Mouse (Mus musculus): Measurements from ENCODE around the gene Tapbpl. TPM values are rescaled to one million over a fixed set of nuclear protein-coding genes. Genes with fewer than 3 reads are reported as not detected.
A peak's percentile ranks its signal among the peaks of the same experiment; 100 is the strongest.

Tapbpl gene
- polyA plus RNA-seq, 1 experiment from 2014 or later, result 3.8 TPM

DNA sequence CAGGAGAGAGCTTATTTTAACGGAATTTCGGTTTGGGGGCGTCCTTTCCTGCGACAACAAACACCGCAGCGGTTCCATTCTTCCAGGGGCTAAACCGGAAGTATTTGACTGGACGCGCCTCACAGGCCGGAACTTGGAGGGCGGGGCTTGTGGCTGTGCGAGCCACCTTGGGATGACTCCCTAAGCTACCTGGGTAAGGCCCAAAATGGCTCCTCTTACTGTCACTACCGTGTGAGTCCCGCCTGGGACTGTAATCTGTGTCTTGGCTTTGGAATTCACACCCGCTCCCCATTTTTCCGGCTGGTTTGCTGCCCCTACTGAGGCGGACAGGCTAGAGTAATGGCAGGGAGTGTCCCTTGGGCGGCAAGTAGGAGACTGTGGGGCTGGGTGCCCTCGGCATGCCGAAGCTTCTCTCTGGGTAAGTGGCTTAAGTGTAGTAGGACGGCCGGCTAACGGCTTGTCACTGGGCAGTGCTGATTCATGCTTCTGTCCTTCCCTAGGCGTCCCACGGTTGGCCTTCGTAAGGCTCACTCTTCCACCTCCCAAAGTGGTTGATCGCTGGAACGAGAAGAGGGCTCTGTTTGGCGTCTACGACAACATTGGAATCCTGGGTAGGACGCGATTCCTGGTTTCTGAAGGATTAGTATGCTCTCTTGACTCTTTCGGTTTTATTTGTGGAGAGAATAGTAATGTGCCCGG, 39.5 kb downstream of the Tapbpl start:
- Histone ChIP-seq H3K9ac (peak overlapping the region; percentile 70), H3K27me3 (replicated peaks) (no peaks in the 10 kb centered on the region), H3K4me2 (replicated peaks) (peak overlapping the region; percentile 86), H3K36me3 (peaks cover 37% of the 10 kb centered on the region), H3K9me3 (no peaks in the 10 kb centered on the region), H3K4me1 (peaks cover 10% of the 10 kb centered on the region), H3K4me3 (peak overlapping the region; percentile 67), H3K27ac (peak overlapping the region; percentile 98)
- ATAC-seq (ENCODE audit: low FRiP score, low read depth), result peak; percentile 96
- under 1% methylated on average over 34 of the region's 34 CpGs for WGBS

DNA sequence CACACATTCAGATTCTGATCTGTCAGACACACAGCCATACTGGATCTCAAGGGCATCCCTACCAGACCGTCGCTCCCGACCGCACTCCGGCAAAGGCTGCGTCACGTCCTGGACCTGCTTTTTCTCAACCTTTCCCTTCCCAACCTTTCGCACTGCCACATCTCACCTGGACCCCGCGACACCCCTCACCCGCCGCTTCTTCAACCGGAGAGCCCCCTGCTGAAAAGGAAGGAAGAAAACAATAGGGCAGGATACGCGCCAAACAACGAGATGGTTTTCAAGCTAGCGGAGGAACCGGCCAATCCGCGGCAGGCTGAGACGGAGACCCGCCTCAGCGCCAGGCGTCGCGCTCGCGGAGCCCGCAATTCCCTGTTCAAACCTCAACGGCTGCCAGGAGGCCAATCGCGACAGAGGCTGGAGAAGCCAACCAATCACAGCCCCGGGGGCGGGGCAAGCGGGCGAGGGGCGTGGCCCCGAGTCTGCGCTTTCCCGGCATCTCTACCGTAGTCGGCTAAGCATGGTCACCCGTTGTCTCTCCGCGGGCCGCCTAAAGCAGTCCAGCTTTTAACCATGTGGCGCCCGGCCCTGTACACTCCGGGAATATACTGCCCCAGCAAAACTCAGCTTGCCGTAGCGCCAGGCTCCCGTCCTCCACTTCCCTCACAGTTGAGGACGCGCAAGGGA, 40.2 kb downstream of the Tapbpl start, which contains the start of the genes Ncapd2 and Mrpl51:
Gene Ncapd2 (minus strand): TSS at position 370 of the 684 bp plus-strand sequence.
Gene Mrpl51 (plus strand): TSS at position 470 of the 684 bp plus-strand sequence.
- Histone ChIP-seq H3K27me3 (replicated peaks) (no peaks in the 10 kb centered on the region), H3K27ac (peak within 1 kb of the TSS; percentile 98), H3K9me3 (no peaks in the 10 kb centered on the region), H3K4me2 (replicated peaks) (peak within 1 kb of the TSS; percentile 86), H3K4me3 (peak within 1 kb of the TSS; percentile 67), H3K9ac (peak within 1 kb of the TSS; percentile 70), H3K36me3 (peaks cover 44% of the 10 kb centered on the region), H3K4me1 (peaks cover 10% of the 10 kb centered on the region)
- under 1% methylated on average over 54 of the region's 54 CpGs for WGBS
- ATAC-seq (ENCODE audit: low FRiP score, low read depth), result peak; percentile 98

DNA sequence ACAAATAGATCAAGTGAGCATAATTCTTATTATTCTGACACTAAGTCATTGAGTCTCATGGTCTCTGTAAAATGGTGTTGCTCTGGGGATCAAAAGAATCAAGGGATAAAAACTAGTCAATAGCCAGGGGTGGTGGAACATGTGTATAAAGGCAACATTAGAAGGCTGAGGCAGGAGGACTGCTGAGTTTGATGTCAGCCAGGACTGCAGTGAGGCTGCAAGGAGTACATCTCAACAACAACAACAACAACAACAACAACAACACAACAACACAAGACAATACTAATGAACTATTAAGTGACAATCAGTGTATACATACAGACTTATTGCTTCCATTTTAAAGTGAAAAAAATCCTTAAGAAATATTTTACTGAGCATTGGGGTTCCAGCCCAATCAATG, 40.8 kb downstream of the Tapbpl start:
- peaks cover 10% of the 10 kb centered on the region for H3K4me1 ChIP-seq
- peak overlapping the region; percentile 86 for H3K4me2 ChIP-seq (replicated peaks)
- peaks cover 50% of the 10 kb centered on the region for H3K36me3 ChIP-seq
- no peak overlapping the region for H3K27ac ChIP-seq
- H3K4me3 ChIP-seq, result peak overlapping the region; percentile 67
- no peaks in the 10 kb centered on the region for H3K9me3 ChIP-seq
- H3K9ac ChIP-seq, result peak overlapping the region; percentile 53
- no peaks in the 10 kb centered on the region for H3K27me3 ChIP-seq (replicated peaks)
- ATAC-seq (ENCODE audit: low FRiP score, low read depth), result no peak

DNA sequence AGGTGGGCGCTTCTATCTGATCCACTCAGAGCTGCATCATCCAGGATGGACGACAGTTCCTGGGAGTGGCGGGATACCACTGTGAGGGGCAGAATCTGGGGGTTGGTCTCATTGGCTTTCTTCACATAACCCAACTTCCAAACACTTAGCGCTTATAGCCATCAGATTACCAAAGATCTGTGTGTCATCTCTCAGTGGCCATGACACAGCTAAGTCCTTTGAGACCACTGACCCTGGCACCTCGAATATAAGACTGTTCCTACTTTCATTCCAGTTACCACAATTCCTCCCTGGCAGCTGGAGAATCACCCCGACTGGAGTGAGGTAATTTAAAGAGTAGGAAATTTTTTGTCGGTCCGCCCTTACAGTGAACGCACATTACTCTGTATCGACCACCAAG, 45.5 kb downstream of the Tapbpl start:
- WGBS, result 96% methylated on average over 10 of the region's 10 CpGs
- no peaks in the 10 kb centered on the region for H3K27me3 ChIP-seq (replicated peaks)
- H3K36me3 ChIP-seq, result peaks cover 82% of the 10 kb centered on the region
- H3K27ac ChIP-seq, result no peak overlapping the region
- no peak overlapping the region for H3K9ac ChIP-seq
- ATAC-seq (ENCODE audit: low FRiP score, low read depth), result no peak
- peaks cover 2% of the 10 kb centered on the region; the same call in 1 of the 2 replicates for H3K4me1 ChIP-seq
- no peak overlapping the region for H3K4me2 ChIP-seq (replicated peaks)
- no peak overlapping the region for H3K4me3 ChIP-seq
- H3K9me3 ChIP-seq, result no peaks in the 10 kb centered on the region

DNA sequence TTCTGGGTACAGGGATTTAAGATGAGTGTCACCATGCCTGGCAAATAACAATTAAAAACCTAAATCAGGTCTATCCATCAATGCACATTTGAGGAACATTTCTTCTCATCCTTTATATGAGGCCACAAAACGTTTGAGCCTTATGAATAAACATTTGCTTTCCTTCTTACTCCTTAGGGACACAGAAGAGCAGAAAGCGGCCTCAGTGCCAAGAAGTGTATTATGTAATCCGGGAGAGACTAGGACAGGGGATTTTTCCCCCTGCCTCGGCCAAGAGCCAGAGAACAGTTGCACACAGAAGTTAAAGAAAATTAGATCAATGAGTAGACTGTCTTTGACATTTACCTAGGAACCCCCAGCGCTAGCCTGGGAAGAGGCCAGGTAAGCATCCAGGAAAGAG, 49.5 kb downstream of the Tapbpl start:
- Histone ChIP-seq H3K4me1 (no peaks in the 10 kb centered on the region), H3K27me3 (replicated peaks) (no peaks in the 10 kb centered on the region), H3K36me3 (peaks cover 99% of the 10 kb centered on the region), H3K4me3 (no peak overlapping the region), H3K4me2 (replicated peaks) (no peak overlapping the region), H3K27ac (no peak overlapping the region), H3K9ac (no peak overlapping the region), H3K9me3 (no peaks in the 10 kb centered on the region)
- ATAC-seq (ENCODE audit: low FRiP score, low read depth), result no peak
- WGBS, result 88% methylated on average over 5 of the region's 5 CpGs

DNA sequence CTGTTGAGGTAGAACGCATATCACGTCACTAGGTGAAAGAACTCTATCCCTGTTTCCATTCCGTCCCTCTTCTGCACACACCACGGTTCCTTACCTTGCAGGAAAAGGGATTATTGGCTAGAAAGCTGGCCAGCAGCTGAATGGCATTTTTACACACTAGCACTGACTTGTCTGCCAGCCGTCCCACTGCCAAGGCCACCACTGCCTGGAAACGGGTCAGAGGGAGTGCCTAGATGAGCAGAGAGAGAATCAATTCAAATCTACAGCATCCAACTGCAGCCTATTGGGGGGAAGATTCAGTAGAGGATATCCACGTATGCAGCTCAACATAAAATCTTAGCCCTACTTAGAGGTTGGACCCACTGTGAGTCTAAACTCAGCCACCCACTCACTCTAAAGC, 52.1 kb downstream of the Tapbpl start:
- Histone ChIP-seq H3K36me3 (peaks cover 99% of the 10 kb centered on the region), H3K4me2 (replicated peaks) (no peak overlapping the region), H3K27me3 (replicated peaks) (no peaks in the 10 kb centered on the region), H3K4me1 (no peaks in the 10 kb centered on the region), H3K4me3 (no peak overlapping the region), H3K9me3 (no peaks in the 10 kb centered on the region), H3K9ac (no peak overlapping the region), H3K27ac (no peak overlapping the region)
- 95% methylated on average over 7 of the region's 7 CpGs for WGBS
- ATAC-seq (ENCODE audit: low FRiP score, low read depth), result no peak

DNA sequence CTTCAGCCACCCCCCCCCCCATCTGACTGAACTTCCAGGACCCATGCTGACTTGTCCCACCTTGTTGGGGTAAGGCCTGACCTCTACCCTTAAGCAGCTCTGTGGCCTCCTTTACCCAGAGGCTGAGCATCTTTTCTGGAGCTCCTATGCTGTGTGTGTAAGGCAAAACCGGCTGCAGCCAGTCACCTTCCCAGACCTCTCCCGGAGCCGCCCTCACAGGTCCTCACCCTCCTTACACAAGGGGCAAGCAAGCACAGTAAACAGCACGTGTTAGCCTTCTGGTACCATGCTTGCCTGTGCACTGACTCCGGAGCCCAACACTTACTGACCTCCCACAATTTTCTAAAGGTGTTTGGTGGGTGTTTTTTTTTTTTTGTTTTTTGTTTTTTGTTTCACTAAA, 56.2 kb downstream of the Tapbpl start:
- WGBS, result 94% methylated on average over 5 of the region's 5 CpGs

More for the DNA sequence above, 56.2 kb downstream of the Tapbpl start:
- Histone ChIP-seq H3K9me3 (no peaks in the 10 kb centered on the region), H3K4me2 (replicated peaks) (no peak overlapping the region), H3K4me1 (no peaks in the 10 kb centered on the region), H3K9ac (no peak overlapping the region), H3K27me3 (replicated peaks) (no peaks in the 10 kb centered on the region), H3K27ac (no peak overlapping the region), H3K36me3 (peaks cover 99% of the 10 kb centered on the region), H3K4me3 (no peak overlapping the region)
- no peak for ATAC-seq (ENCODE audit: low FRiP score, low read depth)

Small RNAs within 50 kb of the gene (microRNA-seq; reads per million reads assigned to microRNA genes)
- gene Mir3098 (1.1 reads per million), gene Mir8113 (not detected)

Other genes with a start within 250 kb of the Tapbpl start
- gene Pianp, start 235.2 kb downstream of the Tapbpl start, polyA plus RNA-seq (2016; fragmentation: Nextera tagmentation; extraction: Ambion mirVana), result 9.8 and 10.0 TPM in 2 replicates
- gene Zfp384, start 222.7 kb downstream of the Tapbpl start, polyA plus RNA-seq (2016; fragmentation: Nextera tagmentation; extraction: Ambion mirVana), result 17.0 and 19.1 TPM in 2 replicates
- 151 and 156 TPM in 2 replicates for gene Ing4, start 192.1 kb downstream of the Tapbpl start, polyA plus RNA-seq (2016; fragmentation: Nextera tagmentation; extraction: Ambion mirVana)
- gene Acrbp, start 182.2 kb downstream of the Tapbpl start, polyA plus RNA-seq (2016; fragmentation: Nextera tagmentation; extraction: Ambion mirVana), result 15.1 and 15.3 TPM in 2 replicates
- gene Lpar5, start 163.9 kb downstream of the Tapbpl start, polyA plus RNA-seq (2016; fragmentation: Nextera tagmentation; extraction: Ambion mirVana), result 0.32 and 0.54 TPM in 2 replicates
- gene Chd4, start 135.9 kb downstream of the Tapbpl start, polyA plus RNA-seq (2016; fragmentation: Nextera tagmentation; extraction: Ambion mirVana), result 115 and 121 TPM in 2 replicates
- gene Nop2, start 100.0 kb downstream of the Tapbpl start, polyA plus RNA-seq (2016; fragmentation: Nextera tagmentation; extraction: Ambion mirVana), result 53.9 and 56.3 TPM in 2 replicates
- 21.9 and 22.6 TPM in 2 replicates for gene Iffo1, start 86.6 kb downstream of the Tapbpl start, polyA plus RNA-seq (2016; fragmentation: Nextera tagmentation; extraction: Ambion mirVana)
- 1,605 and 1,721 TPM in 2 replicates for gene Gapdh, start 65.4 kb downstream of the Tapbpl start, polyA plus RNA-seq (2016; fragmentation: Nextera tagmentation; extraction: Ambion mirVana)
- 131 and 140 TPM in 2 replicates for gene Ncapd2, start 40.2 kb downstream of the Tapbpl start, polyA plus RNA-seq (2016; fragmentation: Nextera tagmentation; extraction: Ambion mirVana)
- 157 and 169 TPM in 2 replicates for gene Mrpl51, start 40.1 kb downstream of the Tapbpl start, polyA plus RNA-seq (2016; fragmentation: Nextera tagmentation; extraction: Ambion mirVana)
- gene Vamp1, start 16.3 kb downstream of the Tapbpl start, polyA plus RNA-seq (2016; fragmentation: Nextera tagmentation; extraction: Ambion mirVana), result 7.2 and 8.0 TPM in 2 replicates
- gene Cd27, start 5.2 kb upstream of the Tapbpl start, polyA plus RNA-seq (2016; fragmentation: Nextera tagmentation; extraction: Ambion mirVana), result 2.0 and 2.3 TPM in 2 replicates
- 0.42 TPM in 1 of 2 replicates, not detected in the other for gene Tuba3a, start 54.2 kb upstream of the Tapbpl start, polyA plus RNA-seq (2016; fragmentation: Nextera tagmentation; extraction: Ambion mirVana)
- 17.0 and 18.7 TPM in 2 replicates for gene Ltbr, start 82.0 kb upstream of the Tapbpl start, polyA plus RNA-seq (2016; fragmentation: Nextera tagmentation; extraction: Ambion mirVana)
- 0.13 and 0.47 TPM in 2 replicates for gene Scnn1a, start 88.8 kb upstream of the Tapbpl start, polyA plus RNA-seq (2016; fragmentation: Nextera tagmentation; extraction: Ambion mirVana)
- gene Tnfrsf1a, start 117.5 kb upstream of the Tapbpl start, polyA plus RNA-seq (2016; fragmentation: Nextera tagmentation; extraction: Ambion mirVana), result 22.7 and 23.3 TPM in 2 replicates
- 0.09 and 0.15 TPM in 2 replicates for gene Plekhg6, start 148.9 kb upstream of the Tapbpl start, polyA plus RNA-seq (2016; fragmentation: Nextera tagmentation; extraction: Ambion mirVana)

Measured in neural tube, embryonic 12.5 days (tissue).